Mouse (Mus musculus) Patski (cell line): Measurements from ENCODE around the gene Stard13. TPM values are rescaled to one million over a fixed set of nuclear protein-coding genes. Genes with fewer than 3 reads are reported as not detected.
A peak's percentile ranks its signal among the peaks of the same experiment; 100 is the strongest.

Experiments used
- ATAC-seq: fragments of 100-300 bp; one replicate; pipeline ENCODE4 v1.8.0; 2021
- CTCF ChIA-PET: fragments of 350-600 bp; sonication (Branson Sonifier 250); formaldehyde crosslinking; loops from one replicate; lab custom pipeline; 2022; ENCODE audit warnings: inconsistent platforms; lab: Charles Lee
- POLR2A ChIA-PET: fragments of 350-600 bp; sonication (Branson Sonifier 250); formaldehyde crosslinking; loops from one replicate; lab custom pipeline; 2022; ENCODE audit warnings: antibody characterized with exemption, inconsistent platforms; lab: Charles Lee
- DNase-seq: peaks from one replicate; pipeline ENCODE4 v3.0.0-alpha.2; 2011; ENCODE audit warnings: low read depth, low spot score
- H3K27me3 ChIP-seq: fragments of 371-371 bp; one replicate; pipeline ENCODE4 v1.5.1; 2021
- CTCF ChIP-seq: fragments of 100-300 bp; IDR thresholded peaks from one replicate; pipeline ENCODE4 v1.5.1; 2021
- in situ Hi-C: fragments of 300-500 bp; cut with MboI; formaldehyde crosslinking; loops from 3 replicates; pipeline ENCODE4 v1.11.1; 2018; ENCODE audit warnings: low pct_unique_long_range_greater_than_20kb, mixed read lengths
- polyA plus RNA-seq: library from polyadenylated mRNA; unstranded; gene quantifications from one replicate; pipeline ENCODE4 v1.2.3, GENCODE M21; 2021

Gene Stard13
- polyA plus RNA-seq, 1 experiment from 2014 or later = 59.4 TPM

DNA sequence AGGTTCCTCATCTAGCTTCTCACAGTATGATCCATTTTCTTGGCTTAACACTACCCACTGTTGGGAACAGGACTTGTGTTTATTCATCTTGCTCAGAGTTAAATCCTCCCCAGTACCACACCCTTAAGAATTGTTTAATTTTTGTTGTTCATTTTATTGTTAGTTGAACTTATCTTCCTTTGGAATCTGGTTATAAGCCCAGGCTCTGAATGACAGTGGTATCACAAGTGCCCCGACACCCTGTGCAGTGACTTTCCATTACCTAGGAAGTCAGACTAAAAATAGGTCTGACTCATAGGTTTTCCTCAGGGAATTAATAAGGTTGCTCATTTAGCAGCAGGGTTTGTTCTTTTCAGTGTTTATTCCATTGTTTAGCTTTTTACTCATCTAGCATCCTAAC lies 168.4 kb downstream of the Stard13 start:
- POLR2A ChIA-PET = interaction anchor here (0.6 to 1.3 kb wide), 3 partner anchors 16 to 96 kb away, joined by 3 read pairs; no protein-coding TSS in a partner anchor
- TF ChIP-seq CTCF = no peak
- DNase-seq = no peak
- H3K27me3 ChIP-seq = no peaks in the 10 kb centered on the region
- CTCF ChIA-PET = interaction anchor here (1.1 to 1.4 kb wide), 4 partner anchors 10 to 304 kb away, joined by 3 to 4 read pairs (median 4); no protein-coding TSS in a partner anchor
- in situ Hi-C loops = no loop called here
- ATAC-seq = peak; percentile 45

- in situ Hi-C loops = no loop called here
Measured at GRCm38 (mm10) chr5:151061942-151062341, 171.7 kb downstream of the Stard13 start.

DNA sequence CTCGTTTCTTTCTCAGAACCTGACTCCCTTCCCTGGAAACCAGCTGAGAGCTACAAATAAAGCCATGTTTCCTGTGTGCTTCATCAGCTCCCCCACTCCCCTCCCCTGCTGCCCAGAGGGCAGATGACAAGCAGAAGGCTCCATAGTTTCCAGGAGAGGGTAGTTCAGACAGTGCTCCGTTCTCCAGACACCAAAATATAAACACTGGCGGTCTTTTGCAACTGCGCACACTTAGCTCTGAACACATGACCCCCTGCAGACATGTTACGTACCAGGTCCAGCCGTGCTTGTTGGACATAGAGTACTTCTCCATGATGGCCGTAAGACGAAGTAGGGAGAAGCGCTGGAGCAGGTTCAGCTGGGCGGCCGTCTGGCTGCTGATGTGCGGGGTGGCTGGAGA lies 173.2 kb downstream of the Stard13 start:
- ATAC-seq (no peak), DNase-seq (no peak)
- POLR2A ChIA-PET = no interaction called here
- no peak for TF ChIP-seq CTCF
- in situ Hi-C loops = no loop called here
- CTCF ChIA-PET = no interaction called here
- no peaks in the 10 kb centered on the region for H3K27me3 ChIP-seq

More at GRCm38 (mm10) chr5:151061942-151062341, 171.7 kb downstream of the Stard13 start:
- ChIA-PET CTCF (interaction anchor here (0.8 kb wide), 1 partner anchor 19 kb away, joined by 3 read pairs; no protein-coding TSS in a partner anchor), POLR2A (no interaction called here)
- no peaks in the 10 kb centered on the region for H3K27me3 ChIP-seq
- ATAC-seq (no peak), DNase-seq (no peak)
- no peak for TF ChIP-seq CTCF

DNA sequence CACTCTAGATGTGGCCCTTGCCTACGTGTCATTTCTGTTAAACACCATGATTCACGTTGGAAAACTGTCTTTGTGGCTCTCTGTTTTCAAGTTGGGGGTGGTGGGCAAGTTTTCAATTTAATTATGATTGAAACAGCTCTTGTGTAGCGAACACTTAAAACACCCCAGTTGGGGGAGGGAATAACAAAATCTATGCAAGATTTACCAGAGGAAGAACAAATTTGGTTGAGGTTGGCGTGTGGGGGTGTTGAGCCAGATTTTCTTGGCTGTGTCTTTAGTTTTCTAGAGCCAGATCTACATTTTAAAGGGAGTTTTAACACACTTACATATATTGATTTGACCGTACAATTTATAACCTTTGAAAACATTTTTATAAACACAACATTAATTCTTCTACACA lies 173.9 kb downstream of the Stard13 start:
- no peak for TF ChIP-seq CTCF
- CTCF ChIA-PET = interaction anchor here (0.9 to 2.5 kb wide), 2 partner anchors 9 to 128 kb away, joined by 3 to 9 read pairs; no protein-coding TSS in a partner anchor
- DNase-seq (no peak), ATAC-seq (no peak)
- H3K27me3 ChIP-seq = no peaks in the 10 kb centered on the region
- POLR2A ChIA-PET = interaction anchor here (1.4 kb wide), 1 partner anchor 10 kb away, joined by 4 read pairs; no protein-coding TSS in a partner anchor
- in situ Hi-C loops = no loop called here

DNA sequence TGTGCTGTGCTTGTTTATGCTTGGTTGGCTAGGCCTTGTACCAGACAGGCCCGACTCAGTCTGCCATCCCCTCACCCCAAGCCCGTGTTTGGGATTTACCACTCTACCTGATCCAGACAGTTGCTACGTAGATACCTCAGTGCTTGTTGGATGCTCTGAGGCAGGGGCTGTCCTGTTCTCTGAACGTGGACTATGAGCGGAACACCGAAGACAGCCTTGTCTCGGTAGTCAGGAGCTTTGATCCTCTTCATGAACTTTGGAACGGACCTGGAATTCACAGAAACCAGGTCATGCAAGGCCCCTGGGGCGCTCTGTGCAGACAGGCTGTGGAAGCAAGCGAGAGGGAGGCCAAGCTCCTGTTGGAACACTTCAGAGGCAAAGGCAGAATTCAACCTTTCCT lies 174.3 kb downstream of the Stard13 start:
- ATAC-seq = no peak
- no peak for DNase-seq
- no peak for TF ChIP-seq CTCF
- H3K27me3 ChIP-seq = no peaks in the 10 kb centered on the region
- CTCF ChIA-PET = interaction anchor here (0.9 to 2.5 kb wide), 2 partner anchors 10 to 129 kb away, joined by 3 to 9 read pairs; no protein-coding TSS in a partner anchor
- POLR2A ChIA-PET = interaction anchor here (0.7 to 1.4 kb wide), 2 partner anchors 9 to 28 kb away, joined by 3 to 4 read pairs; no protein-coding TSS in a partner anchor
- in situ Hi-C loops = no loop called here

DNA sequence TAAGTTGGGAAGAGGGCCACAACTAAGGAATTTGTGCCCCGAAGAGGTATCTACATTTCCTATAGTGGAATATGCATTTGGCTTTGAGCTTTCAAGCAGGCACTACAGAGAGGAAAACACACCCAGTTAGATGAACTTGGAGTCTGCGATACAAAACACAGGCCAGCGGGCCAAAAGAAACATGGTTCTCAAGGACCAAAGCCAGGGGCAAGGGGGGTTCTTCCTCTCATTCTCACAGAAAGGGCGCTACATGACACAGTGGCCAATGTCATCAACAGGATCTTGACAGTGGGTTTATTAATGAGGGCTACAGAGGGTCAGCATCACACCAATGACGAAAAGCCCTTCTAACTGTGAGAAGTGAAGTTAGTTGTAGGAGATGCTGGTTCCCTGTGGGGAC lies 175.9 kb downstream of the Stard13 start:
- DNase-seq = no peak
- TF ChIP-seq CTCF = no peak
- ChIA-PET POLR2A (no interaction called here), CTCF (interaction anchor here (2.5 kb wide), 1 partner anchor 11 kb away, joined by 9 read pairs; no protein-coding TSS in a partner anchor)
- in situ Hi-C loops = no loop called here
- no peaks in the 10 kb centered on the region for H3K27me3 ChIP-seq
- no peak for ATAC-seq

- ATAC-seq = no peak
- in situ Hi-C loops = no loop called here
- TF ChIP-seq CTCF = no peak
- no peak for DNase-seq
- no peaks in the 10 kb centered on the region for H3K27me3 ChIP-seq
- ChIA-PET POLR2A (no interaction called here), CTCF (interaction anchor here (1.1 kb wide), 1 partner anchor 137 kb away, joined by 3 read pairs; no protein-coding TSS in a partner anchor)
Measured at GRCm38 (mm10) chr5:151056920-151057294, 176.7 kb downstream of the Stard13 start.

GRCm38 (mm10) chr5:151056255-151056919 lies 177.2 kb downstream of the Stard13 start:
- DNase-seq (no peak), ATAC-seq (no peak)
- POLR2A ChIA-PET = no interaction called here
- in situ Hi-C loops = no loop called here
- CTCF ChIA-PET = interaction anchor here (1.1 to 1.5 kb wide), 2 partner anchors 13 to 137 kb away, joined by 3 read pairs; no protein-coding TSS in a partner anchor
- TF ChIP-seq CTCF = no peak
- no peaks in the 10 kb centered on the region for H3K27me3 ChIP-seq

DNA sequence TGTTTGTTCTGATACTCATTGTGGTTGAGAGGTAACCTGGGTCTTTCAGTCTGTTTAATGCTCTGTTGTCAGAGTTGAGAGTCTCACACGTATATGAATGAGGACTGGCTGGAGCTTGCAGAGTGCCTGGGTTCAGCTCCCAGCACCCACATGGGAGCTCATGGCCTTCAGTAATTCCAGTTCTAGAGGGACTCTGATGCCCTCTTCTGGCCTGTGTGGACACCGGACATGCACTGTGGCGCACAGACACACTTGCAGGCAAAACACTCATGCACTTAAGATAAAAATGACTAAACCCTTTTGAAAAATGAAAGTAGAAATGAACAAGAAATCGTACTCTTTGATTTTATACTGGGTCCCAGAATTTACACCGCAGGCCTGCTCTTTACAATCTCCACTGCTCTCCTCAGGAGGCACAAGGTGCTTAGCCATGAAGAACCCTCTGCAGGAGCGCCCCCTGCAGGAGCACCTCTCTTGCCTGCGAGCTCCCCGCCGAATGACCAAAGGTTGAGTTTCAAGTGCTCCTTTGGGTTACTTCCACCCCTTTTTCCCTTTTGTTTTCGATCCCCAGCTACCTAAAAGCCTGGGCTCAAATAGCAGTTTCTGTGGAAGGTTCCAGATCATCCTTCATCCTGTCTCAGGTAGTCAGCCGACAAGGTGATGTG lies 178.1 kb downstream of the Stard13 start:
- in situ Hi-C loops = no loop called here
- TF ChIP-seq CTCF = no peak
- no peak for DNase-seq
- CTCF ChIA-PET = interaction anchor here (0.9 to 1.8 kb wide), 10 partner anchors 9 to 313 kb away, joined by 3 to 7 read pairs (median 3); no protein-coding TSS in a partner anchor
- no peaks in the 10 kb centered on the region for H3K27me3 ChIP-seq
- no peak for ATAC-seq
- POLR2A ChIA-PET = no interaction called here

DNA sequence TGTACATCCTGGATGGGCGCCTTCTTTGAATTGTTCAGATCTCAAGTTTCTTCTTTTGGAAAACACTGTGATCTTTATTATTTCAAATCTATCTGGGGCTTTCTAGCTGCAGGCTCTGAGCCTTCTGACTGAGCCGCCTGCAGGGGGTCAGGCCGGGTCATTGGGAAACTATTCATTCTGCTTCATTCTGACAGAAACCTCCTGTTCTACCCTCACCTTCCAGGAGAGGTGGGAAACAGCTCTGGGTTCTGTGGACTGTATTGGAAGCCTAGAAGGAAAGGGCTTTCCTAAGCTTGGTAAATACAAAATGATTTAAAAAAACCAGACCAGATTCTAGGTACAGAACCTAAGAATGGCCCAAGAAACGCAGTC lies 178.9 kb downstream of the Stard13 start:
- DNase-seq = no peak
- in situ Hi-C loops = no loop called here
- POLR2A ChIA-PET = no interaction called here
- H3K27me3 ChIP-seq = no peaks in the 10 kb centered on the region
- peak; percentile 59 for ATAC-seq
- no peak for TF ChIP-seq CTCF
- CTCF ChIA-PET = interaction anchor here (1.0 to 2.5 kb wide), 10 partner anchors 9 to 314 kb away, joined by 3 to 12 read pairs (median 4); no protein-coding TSS in a partner anchor
